Mouse (Mus musculus): ENCODE results near the gene Zfyve1.

DNA sequence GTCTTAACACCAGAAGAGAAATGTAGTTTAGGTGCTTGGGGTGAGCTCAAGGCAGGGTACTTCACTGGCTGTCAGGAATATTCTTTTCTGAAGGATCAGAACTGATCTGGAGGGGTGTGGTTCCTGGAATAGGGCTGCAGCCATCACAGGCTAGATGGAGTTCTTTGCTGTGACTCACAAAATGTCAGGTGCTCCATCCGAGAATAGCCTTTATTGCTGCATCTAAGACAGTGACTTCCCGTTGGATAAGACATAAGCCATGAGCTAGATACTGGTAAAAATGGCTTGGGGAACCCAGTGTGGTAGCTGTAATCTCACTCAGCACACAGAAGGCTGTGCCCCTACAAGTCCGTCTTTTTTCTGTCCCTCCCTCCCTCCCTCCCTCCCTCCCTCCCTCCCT is 62.8 kb downstream of the Zfyve1 start:
- TF ChIP-seq CTCF (conservative IDR thresholded peaks at IDR 0.05; ENCODE audit: low read length) (no peak), POU5F1 (IDR thresholded peaks at IDR 0.05; ENCODE audit: borderline replicate concordance, low read length) (no peak)

All from E14TG2a.4 (cell line).